Mouse (Mus musculus) heart, postnatal 0 days (tissue): Measurements from ENCODE around the gene Rab11fip5. TPM values are rescaled to one million over a fixed set of nuclear protein-coding genes. Genes with fewer than 3 reads are reported as not detected.
A peak's percentile ranks its signal among the peaks of the same experiment; 100 is the strongest.

ENCODE experiments used
- ATAC-seq: fragments of 200-750 bp; cut with Nextera tagmentation; 2 replicates; pipeline ENCODE4 v1.8.0; 2017; ENCODE audit warnings: low read depth, moderate number of reproducible peaks, moderate library complexity; ENCODE audit not compliant: insufficient read depth
- DNase-seq: peaks from one replicate; pipeline ENCODE4 v3.0.0-alpha.2; 2016; ENCODE audit warnings: low spot score
- H3K27ac ChIP-seq: fragments of 300-500 bp; sonication (generic); 2 replicates; pipeline ENCODE4 v1.5.1; 2014; ENCODE audit warnings: low read depth, mild to moderate bottlenecking
- H3K27me3 ChIP-seq: fragments of 300-500 bp; sonication (generic); 2 replicates; pipeline ENCODE4 v1.6.1; 2014; ENCODE audit warnings: low read length, mixed read lengths; ENCODE audit not compliant: control insufficient read depth, insufficient read depth
- H3K36me3 ChIP-seq: fragments of 300-500 bp; sonication (generic); replicated peaks from 2 replicates; pipeline ENCODE4 v1.6.1; 2014; ENCODE audit warnings: low read length, mixed read lengths; ENCODE audit not compliant: control insufficient read depth, insufficient read depth
- H3K4me1 ChIP-seq: fragments of 300-500 bp; sonication (generic); 2 replicates; pipeline ENCODE4 v1.6.1; 2014; ENCODE audit warnings: antibody characterized with exemption; ENCODE audit not compliant: control insufficient read depth, insufficient read depth
- H3K4me2 ChIP-seq: fragments of 300-500 bp; sonication (generic); 2 replicates; pipeline ENCODE4 v1.6.1; 2014; ENCODE audit warnings: low read depth, mild to moderate bottlenecking, low read length, moderate library complexity
- H3K4me3 ChIP-seq: fragments of 300-500 bp; sonication (generic); 2 replicates; pipeline ENCODE4 v1.5.1; 2014; ENCODE audit warnings: low read depth, low read length
- H3K9ac ChIP-seq: fragments of 300-500 bp; sonication (generic); replicated peaks from 2 replicates; pipeline ENCODE4 v1.6.1; 2014; ENCODE audit warnings: low read depth, low read length, mixed read lengths
- H3K9me3 ChIP-seq: fragments of 300-500 bp; sonication (generic); replicated peaks from 2 replicates; pipeline ENCODE4 v1.6.1; 2016; ENCODE audit warnings: low read length; ENCODE audit not compliant: control insufficient read depth
- CTCF ChIP-seq: IDR thresholded peaks from 2 replicates; pipeline ENCODE4 v1.5.1; 2016; ENCODE audit warnings: antibody characterized with exemption, control low read depth, low read depth
- EP300 ChIP-seq: IDR thresholded peaks from 2 replicates; pipeline ENCODE4 v1.6.1; 2016; ENCODE audit warnings: antibody characterized with exemption, low read depth
- WGBS: fragments of 180-500 bp; shearing (Covaris S2); extraction: QIAGEN DNeasy Blood & Tissue Kit; methylation state at CpG from one replicate; pipeline ENCODE4 v1.1.7; 2014; 5-methylcytosine and 5-hydroxymethylcytosine counted together
- polyA plus RNA-seq: library from polyadenylated mRNA; unstranded; fragments of >200 nt; fragmentation: Nextera tagmentation; extraction: Ambion mirVana; gene quantifications from 2 replicates; pipeline ENCODE4 v1.2.1, GENCODE M21; 2015
- total RNA-seq: library from RNA; depleted of rRNA; stranded (reverse); fragments of >200 nt; gene quantifications from 2 replicates; pipeline ENCODE4 v1.2.3, GENCODE M21; 2014; ENCODE audit warnings: low replicate concordance; rRNA removed

Rab11fip5 gene
- 86.7 and 91.3 TPM in 2 replicates for total RNA-seq
- 35.3 and 38.2 TPM in 2 replicates for polyA plus RNA-seq

GRCm38 (mm10) chr6:85373951-85374733, at the start of gene Rab11fip5:
Gene Rab11fip5 (minus strand): TSS chr6:85374634.
- H3K4me3 ChIP-seq = peak within 1 kb of the TSS; percentile 97
- H3K4me1 ChIP-seq = peaks cover 35% of the 10 kb centered on the region
- H3K27ac ChIP-seq = peak within 1 kb of the TSS; percentile 92
- no peaks in the 10 kb centered on the region for H3K27me3 ChIP-seq
- H3K9me3 ChIP-seq = no peaks in the 10 kb centered on the region
- ATAC-seq (peak; percentile 28), DNase-seq (no peak)
- peak within 1 kb of the TSS; percentile 90 for H3K4me2 ChIP-seq
- peak within 1 kb of the TSS; percentile 96 for H3K9ac ChIP-seq
- peaks cover 10% of the 10 kb centered on the region; the same call in 1 of the 2 replicates for H3K36me3 ChIP-seq
- WGBS = 2% methylated on average over 65 of the region's 80 CpGs
- TF ChIP-seq CTCF (no peak), EP300 (no peak)

- Histone ChIP-seq H3K27me3 (peaks cover 10% of the 10 kb centered on the region; the same call in 1 of the 2 replicates), H3K9me3 (no peaks in the 10 kb centered on the region), H3K4me1 (no peaks in the 10 kb centered on the region), H3K27ac (no peak within 1 kb of the TSS), H3K9ac (0 out of 2 replicates have a peak within 1 kb of the TSS, but pooled peaks have one; percentile 5), H3K4me3 (no peak within 1 kb of the TSS), H3K4me2 (no peak within 1 kb of the TSS), H3K36me3 (no peaks in the 10 kb centered on the region)
- WGBS = 10% methylated on average over 28 of the region's 28 CpGs
- ATAC-seq (no peak), DNase-seq (no peak)
- TF ChIP-seq EP300 (no peak), CTCF (no peak)
These were observed 49.5 kb upstream of the Rab11fip5 start, which contains the start of gene Noto for GRCm38 (mm10) chr6:85423836-85424379. Gene Noto (plus strand): TSS chr6:85423886.

DNA sequence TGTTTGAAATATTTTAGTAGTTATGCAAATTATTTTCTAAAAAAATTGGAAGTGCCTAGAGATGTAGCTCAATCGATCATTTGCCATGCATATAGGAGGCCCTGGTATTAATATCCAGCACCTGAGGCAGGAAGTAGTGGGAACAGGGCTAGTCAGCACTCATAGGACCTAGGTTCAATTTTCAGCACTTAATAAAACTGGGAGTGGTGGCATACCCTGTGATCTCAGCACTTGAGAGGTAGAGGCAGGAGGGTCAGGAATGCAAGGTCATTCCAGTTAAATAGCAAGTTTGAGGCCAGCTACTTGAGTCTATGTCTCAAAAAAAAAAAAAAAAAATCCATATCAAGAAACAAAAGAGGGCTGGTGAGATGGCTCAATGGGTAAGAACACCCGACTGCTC, 44.7 kb upstream of the Rab11fip5 start:
- H3K4me1 ChIP-seq = no peaks in the 10 kb centered on the region
- peaks cover 10% of the 10 kb centered on the region; the same call in 1 of the 2 replicates for H3K27me3 ChIP-seq
- 71% methylated on average over 2 of the region's 2 CpGs for WGBS
- TF ChIP-seq CTCF = no peak
- TF ChIP-seq EP300 = no peak
- H3K4me3 ChIP-seq = no peak overlapping the region
- H3K36me3 ChIP-seq = no peaks in the 10 kb centered on the region
- no peaks in the 10 kb centered on the region for H3K9me3 ChIP-seq
- H3K4me2 ChIP-seq = no peak overlapping the region
- DNase-seq (no peak), ATAC-seq (no peak)
- no peak overlapping the region for H3K9ac ChIP-seq
- H3K27ac ChIP-seq = no peak overlapping the region

DNA sequence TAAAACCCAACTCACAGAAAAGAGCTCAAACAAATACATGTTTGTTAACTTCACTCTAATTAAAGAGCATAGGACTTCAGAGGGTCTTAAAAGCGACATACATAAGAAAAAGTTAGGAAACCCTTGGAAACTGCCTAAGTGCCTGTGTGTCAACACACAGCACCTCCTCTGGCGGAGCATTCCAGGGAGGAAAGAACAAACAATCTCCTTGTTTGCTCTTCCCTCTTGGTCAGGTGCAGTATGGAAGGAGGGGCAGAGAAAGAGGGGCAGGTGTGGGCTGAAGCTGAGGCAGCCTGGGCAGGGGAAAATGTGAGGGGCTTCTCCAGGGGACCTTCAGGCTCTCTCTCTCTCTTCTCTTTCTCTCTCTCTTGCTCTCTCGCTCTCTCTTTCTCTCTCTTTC, 41.4 kb upstream of the Rab11fip5 start:
- Histone ChIP-seq H3K9me3 (no peaks in the 10 kb centered on the region), H3K27ac (no peak overlapping the region), H3K36me3 (no peaks in the 10 kb centered on the region), H3K9ac (no peak overlapping the region), H3K4me2 (no peak overlapping the region), H3K4me3 (no peak overlapping the region), H3K27me3 (no peaks in the 10 kb centered on the region), H3K4me1 (no peaks in the 10 kb centered on the region)
- no peak for ATAC-seq
- 49% methylated on average over 3 of the region's 3 CpGs for WGBS
- no peak for DNase-seq
- TF ChIP-seq CTCF = no peak
- TF ChIP-seq EP300 = no peak

DNA sequence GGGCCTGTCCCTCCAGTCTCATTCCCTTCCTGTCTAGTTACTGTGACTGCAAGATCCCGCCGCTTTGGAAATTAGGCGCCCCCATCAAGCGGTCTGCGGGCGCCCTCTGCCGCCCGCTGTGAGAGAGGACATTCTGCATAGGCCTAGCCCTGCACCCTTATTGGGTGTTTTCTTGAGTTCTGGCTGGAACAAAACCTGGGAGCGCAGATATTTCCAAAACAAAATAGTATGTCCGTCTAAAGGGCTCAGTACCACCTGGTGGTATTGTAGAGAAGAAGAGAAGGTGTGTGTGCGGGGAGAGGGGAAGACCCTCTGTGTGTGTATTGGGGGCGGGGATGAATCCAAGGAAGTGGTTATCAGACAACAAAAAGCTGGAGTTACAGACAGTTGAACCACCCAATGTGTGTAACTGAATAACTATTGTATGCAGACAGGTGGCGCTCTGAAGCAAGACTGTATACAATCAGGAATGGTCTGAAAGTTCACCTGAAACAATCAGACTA, 36.4 kb upstream of the Rab11fip5 start:
- Histone ChIP-seq H3K9ac (no peak overlapping the region), H3K4me2 (no peak overlapping the region)

More for the DNA sequence above, 36.4 kb upstream of the Rab11fip5 start:
- Histone ChIP-seq H3K4me1 (no peaks in the 10 kb centered on the region), H3K27ac (no peak overlapping the region), H3K9me3 (no peaks in the 10 kb centered on the region), H3K27me3 (peaks cover 36% of the 10 kb centered on the region), H3K36me3 (no peaks in the 10 kb centered on the region), H3K4me3 (no peak overlapping the region)
- 9% methylated on average over 13 of the region's 13 CpGs for WGBS
- TF ChIP-seq CTCF = peak; percentile 80
- TF ChIP-seq EP300 = no peak
- ATAC-seq = peak; percentile 88
- DNase-seq = peak; percentile 73
